Mouse (Mus musculus) heart, postnatal 10 days (tissue): ENCODE results near the gene Birc6. TPM values are rescaled to one million over a fixed set of nuclear protein-coding genes. Genes with fewer than 3 reads are reported as not detected.
A peak's percentile ranks its signal among the peaks of the same experiment; 100 is the strongest.

Experiments
- DNase-seq, 2 experiments: peaks; one replicate each; pipeline ENCODE4 v3.0.0; 2021
- intact Hi-C: fragments of 180-260 bp; cut with DNase I; formaldehyde crosslinking; loops from one replicate; pipeline ENCODE4 v1.15.1; 2025
- total RNA-seq, 2 experiments: library from RNA; stranded (reverse); gene quantifications; 2 replicates each; pipeline ENCODE4 v1.2.3; 2021

The Birc6 gene
- total RNA-seq: 100 to 1,000 TPM; 101 to 127 TPM

- peak; percentile 100 for DNase-seq
- intact Hi-C loops: loop anchor here (2.0 kb wide), 1 partner anchor 39 kb away; the partner anchor contains the start of gene Yipf4
These were observed at the start of gene Birc6 for GRCm38 (mm10) chr17:74527729-74528607. TSS of gene Birc6 (plus strand) at chr17:74528295.

DNA sequence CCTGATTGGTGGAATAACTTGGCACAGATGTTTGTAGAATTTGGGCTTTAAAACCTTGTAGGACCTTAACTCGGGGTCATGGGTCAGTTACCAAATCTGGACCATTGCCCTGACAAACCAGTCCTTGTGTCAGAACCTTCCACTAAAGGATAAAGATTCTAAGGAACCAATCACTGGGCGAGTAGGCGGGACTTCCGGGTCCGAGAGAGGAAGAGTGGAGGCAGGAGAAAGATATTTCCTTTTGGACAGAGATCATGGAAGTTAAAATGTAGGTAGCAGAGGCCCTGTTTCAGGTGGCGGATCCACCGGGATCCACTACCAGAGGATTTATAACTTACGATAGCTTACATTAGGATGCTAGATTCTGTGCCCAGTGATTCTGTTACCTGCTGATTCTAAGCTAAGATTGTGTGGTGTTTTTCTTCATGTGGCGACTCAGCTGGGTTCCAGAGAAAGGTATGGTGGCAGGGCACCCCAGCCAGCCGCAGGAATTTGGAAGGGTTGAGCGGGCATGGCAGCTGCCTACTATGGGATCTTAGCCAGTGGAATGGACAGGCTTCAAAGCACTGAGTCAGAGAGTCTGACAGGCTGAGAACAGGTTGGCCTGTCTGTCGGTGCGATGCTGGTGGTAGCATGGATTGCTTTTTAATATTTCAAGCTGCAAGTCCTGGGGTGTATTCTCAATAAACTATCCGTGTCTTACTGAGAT is 47.6 kb upstream of the Birc6 start:
- intact Hi-C loops: no loop called here
- no peak for DNase-seq

DNA sequence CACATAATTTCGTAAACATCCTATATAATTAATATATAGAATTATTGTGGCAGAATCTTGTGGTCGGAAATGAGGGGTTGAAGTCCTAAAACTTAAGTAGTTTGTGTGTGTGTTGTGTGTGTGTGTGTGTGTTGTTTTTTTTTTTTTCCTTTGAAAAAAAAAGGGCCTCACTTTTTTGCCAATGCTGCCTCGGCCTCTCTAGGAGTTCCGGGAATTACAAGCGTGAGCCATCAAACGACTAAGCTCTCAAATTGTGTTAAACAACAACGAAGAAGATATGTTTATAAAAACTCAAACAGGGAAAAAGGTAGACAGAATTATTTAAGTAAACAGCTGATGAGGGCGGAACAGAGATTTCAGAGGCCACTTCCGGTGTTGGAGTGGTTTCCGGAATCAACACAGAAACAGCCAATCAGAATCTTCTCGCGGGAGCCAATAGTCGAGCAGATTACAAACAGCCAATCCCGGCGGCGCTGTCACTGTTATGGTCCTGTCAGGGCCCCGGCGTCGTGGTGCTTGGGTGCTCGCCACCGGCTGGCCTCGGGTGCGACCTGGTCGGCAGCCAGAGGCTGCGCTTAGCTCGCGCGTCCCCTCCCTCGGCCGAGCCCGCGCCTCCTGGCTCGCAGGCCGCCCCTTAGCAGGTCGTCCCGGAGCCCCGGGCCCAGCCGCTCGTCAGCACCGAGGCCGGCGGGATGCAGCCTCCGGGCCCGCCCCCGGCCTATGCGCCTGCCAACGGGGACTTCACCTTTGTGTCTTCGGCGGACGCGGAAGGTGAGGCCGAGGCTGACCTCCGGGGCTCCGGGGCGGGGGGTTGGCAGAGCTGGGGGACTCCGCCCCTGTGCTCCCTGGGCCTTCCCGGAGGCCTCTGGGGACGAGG is 38.8 kb upstream of the Birc6 start, which contains the start of gene Yipf4:
Gene Yipf4, plus strand, starts transcription at position 470 of the 877 bp plus-strand sequence.
- intact Hi-C loops: loop anchor here (2.0 kb wide), 1 partner anchor 40 kb away; the partner anchor contains the start of gene Birc6
- peak; percentile 98 to 99 for DNase-seq

DNA sequence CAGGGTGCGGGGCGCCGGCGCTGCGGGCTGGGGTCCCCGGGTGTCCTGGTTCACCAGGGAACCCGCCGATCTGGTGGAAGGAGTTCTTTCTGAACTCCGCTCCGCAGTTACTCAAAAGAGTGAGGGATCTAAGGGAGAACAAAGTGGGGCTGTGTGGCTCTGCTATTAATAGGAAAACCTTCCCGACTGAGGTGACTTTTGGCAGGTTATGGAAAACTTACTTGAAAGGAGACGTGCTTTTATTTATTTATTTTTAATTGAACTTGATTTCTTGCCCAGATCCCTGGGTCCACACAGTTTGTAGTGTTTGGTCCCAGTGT is 38.2 kb upstream of the Birc6 start:
- intact Hi-C loops: loop anchor here (2.0 kb wide), 1 partner anchor 39 kb away; the partner anchor contains the start of gene Birc6
- DNase-seq: no peak

DNA sequence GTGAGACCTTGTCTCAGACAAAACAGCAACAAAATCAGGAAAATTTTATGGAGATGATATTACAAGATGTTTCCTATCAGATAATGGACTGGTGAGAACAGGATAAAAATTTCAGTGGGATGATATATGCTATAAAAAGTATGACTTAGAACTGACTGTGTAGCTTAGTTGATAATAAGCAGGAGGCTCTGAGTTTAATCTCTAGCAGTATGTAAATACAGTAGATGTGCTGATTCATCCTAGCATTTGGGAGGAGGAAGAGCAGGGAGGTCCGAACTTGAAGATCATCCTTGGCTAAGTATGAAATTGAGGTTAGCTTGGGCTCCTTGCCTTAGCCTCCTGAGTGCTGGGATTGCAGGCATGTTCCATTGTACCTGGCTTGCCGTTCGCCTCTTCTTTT is 36.5 kb upstream of the Birc6 start:
- no peak for DNase-seq
- intact Hi-C loops: no loop called here

- DNase-seq: no peak
- intact Hi-C loops: no loop called here
These were observed 27.9 kb upstream of the Birc6 start for GRCm38 (mm10) chr17:74500204-74500603.

DNA sequence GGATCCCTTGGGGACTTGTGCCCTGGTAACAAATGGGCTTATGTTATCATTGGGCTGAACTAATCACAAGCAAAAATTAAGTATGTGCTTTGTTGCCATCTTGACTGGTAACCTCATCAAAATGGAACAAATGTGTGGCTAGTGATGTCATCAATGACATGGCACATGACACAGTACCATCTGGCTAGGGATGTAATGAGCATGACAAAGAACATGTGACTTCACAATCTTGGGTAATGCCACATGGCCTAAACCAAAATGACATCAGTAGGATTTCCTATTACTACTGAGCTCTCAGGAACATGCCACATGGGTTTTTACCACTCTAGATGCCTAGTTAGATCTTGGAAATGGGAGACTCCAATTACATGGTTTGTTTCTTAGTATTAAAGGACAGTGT is 27.0 kb upstream of the Birc6 start:
- intact Hi-C loops: no loop called here
- no peak for DNase-seq

- intact Hi-C loops: no loop called here
- no peak for DNase-seq
These were observed 20.2 kb upstream of the Birc6 start for GRCm38 (mm10) chr17:74507934-74508333.

- DNase-seq: no peak
These were observed 19.5 kb upstream of the Birc6 start for GRCm38 (mm10) chr17:74508600-74508999.

DNA sequence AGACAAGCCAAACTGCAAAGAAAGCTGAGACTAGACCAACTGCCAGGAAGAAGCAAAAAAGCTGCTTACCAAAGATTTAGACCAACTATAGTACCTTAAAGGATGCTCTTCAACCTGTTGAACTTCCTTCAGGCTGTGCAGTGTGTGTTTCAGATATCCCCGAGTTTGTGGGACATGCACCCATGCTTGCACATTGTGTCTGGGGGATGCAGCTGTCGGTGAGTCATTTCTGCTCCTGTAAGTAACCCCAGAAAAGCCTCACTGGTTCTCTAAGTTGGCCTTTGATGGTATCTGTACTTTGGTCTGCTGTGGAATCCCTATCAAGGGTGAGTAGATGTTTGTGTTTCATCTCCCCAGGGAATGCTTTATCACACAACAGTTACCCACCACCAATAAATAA is 15.8 kb upstream of the Birc6 start:
- DNase-seq: no peak
- intact Hi-C loops: no loop called here

More at GRCm38 (mm10) chr17:74508600-74508999, 19.5 kb upstream of the Birc6 start:
- intact Hi-C loops: no loop called here

DNA sequence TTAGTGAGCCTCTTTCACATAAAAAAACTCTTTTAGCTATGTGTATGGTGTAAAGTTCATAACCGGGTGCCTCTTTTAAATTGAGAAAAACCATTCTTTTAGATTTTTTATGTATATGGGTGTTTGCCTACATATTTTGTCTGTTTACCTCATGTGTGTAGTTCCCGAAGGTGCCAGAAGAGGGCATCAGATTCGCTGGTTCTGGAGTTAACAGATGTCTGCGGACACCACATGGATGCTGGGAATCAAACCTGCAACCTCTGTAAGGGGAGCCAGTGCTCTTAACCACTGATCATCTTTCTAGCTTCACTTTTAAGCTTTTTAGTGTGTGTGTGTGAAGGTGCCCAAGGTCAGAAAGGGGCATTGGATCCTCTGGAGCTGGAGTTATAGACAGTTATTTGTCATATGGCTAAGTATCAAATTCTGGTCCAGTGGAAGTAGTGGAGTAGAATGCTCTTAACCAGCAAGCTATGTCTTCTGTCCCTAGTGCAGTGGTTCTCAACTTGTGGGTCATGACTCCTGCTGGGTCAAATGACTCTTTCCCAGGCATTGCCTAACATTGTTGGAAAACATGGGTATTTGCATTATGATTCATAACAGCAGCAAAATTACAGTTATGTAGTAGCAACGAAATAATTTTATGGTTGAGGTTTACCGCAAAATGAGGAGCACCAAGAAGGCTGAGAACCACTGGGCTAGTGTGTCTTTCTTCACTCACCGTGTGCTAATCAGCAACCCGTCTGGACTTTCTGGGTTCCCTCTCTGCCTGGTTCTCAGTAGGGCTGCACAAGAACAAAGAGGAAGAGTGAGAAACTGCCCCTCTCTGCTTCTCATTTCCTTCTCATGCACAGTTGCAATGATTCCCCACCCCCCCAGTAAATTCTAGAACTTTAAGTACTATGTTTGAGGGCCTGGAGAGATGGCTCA is 5.0 kb upstream of the Birc6 start:
- DNase-seq: no peak
- intact Hi-C loops: no loop called here

DNA sequence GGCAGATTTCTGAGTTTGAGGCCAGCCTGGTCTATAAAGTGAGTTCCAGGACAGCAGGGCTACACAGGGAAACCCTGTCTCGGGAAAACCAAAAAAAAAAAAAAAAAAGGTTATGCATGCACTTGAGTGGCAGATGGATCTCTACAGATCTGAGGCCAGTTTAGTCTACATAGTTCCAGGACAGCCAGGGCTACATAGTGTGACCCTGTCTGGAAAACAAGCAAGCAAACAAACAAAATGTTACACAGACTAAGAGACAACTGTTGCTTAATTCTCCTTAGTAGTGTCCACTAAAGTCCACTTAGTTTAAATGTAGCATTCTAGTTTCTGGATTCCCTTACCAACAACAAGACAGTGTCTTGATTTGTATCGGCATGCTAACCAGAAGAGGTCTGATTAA is 2.0 kb upstream of the Birc6 start:
- intact Hi-C loops: no loop called here
- no peak for DNase-seq

- peak in 1 of 2 experiments; percentile 15 for DNase-seq
- intact Hi-C loops: no loop called here
These were observed 1.1 kb upstream of the Birc6 start for GRCm38 (mm10) chr17:74526806-74527653.

- DNase-seq: no peak
- intact Hi-C loops: loop anchor here (2.0 kb wide), 1 partner anchor 40 kb away; the partner anchor contains the start of gene Yipf4
These were observed 795 bp downstream of the Birc6 start for GRCm38 (mm10) chr17:74528648-74529532.

- intact Hi-C loops: loop anchor here (2.0 kb wide), 1 partner anchor 41 kb away; the partner anchor contains the start of gene Yipf4
- DNase-seq: no peak
These were observed 1.4 kb downstream of the Birc6 start for GRCm38 (mm10) chr17:74529533-74529824.

- intact Hi-C loops: no loop called here
These were observed 6.9 kb downstream of the Birc6 start for GRCm38 (mm10) chr17:74534971-74535370.

DNA sequence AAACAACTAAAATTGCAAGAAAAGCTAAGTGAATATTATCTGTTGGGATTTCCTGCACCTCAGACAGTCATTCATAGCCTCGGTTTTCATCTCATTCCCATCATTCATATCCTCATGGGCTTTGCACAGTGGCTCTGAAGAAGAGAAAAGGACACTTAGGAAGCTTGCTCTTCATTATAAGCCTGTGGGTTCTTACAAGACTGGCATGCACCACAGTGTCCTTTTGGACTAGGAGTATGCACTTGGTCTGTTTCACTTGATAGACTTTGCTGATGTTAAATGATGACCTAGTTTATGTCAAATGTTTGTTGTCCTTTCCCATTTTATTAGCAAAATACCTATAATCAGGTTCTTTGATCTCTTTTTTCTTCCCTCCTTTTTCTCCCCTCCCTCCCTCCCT is 9.4 kb downstream of the Birc6 start:
- intact Hi-C loops: no loop called here
- no peak for DNase-seq

More at GRCm38 (mm10) chr17:74534971-74535370, 6.9 kb downstream of the Birc6 start:
- DNase-seq: no peak

- intact Hi-C loops: no loop called here
- DNase-seq: no peak
These were observed 15.5 kb downstream of the Birc6 start for GRCm38 (mm10) chr17:74543615-74544014.
